Mouse (Mus musculus): Measurements from ENCODE around the gene Olfr714. TPM values are rescaled to one million over a fixed set of nuclear protein-coding genes. Genes with fewer than 3 reads are reported as not detected.

Olfr714 gene
- total and polyA plus RNA-seq, 3 experiments, result not detected

Other genes starting within 250 kb of the Olfr714 start
- gene Olfr702, start 237.1 kb upstream of the Olfr714 start, total RNA-seq (2012; rRNA removed), result not detected in 2 replicates
- gene Olfr702, start 237.1 kb upstream of the Olfr714 start, total RNA-seq (2014; rRNA removed), result not detected in 2 replicates
- not detected in 2 replicates for gene Olfr702, start 237.1 kb upstream of the Olfr714 start, polyA plus RNA-seq (2012; ENCODE audit: insufficient read length, low read depth)
- gene Olfr703, start 227.6 kb upstream of the Olfr714 start, total RNA-seq (2012; rRNA removed), result not detected in 2 replicates
- gene Olfr703, start 227.6 kb upstream of the Olfr714 start, total RNA-seq (2014; rRNA removed), result not detected in 2 replicates
- gene Olfr703, start 227.6 kb upstream of the Olfr714 start, polyA plus RNA-seq (2012; ENCODE audit: insufficient read length, low read depth), result not detected in 2 replicates
- gene Olfr704, start 207.8 kb upstream of the Olfr714 start, total RNA-seq (2012; rRNA removed), result not detected in 2 replicates
- gene Olfr704, start 207.8 kb upstream of the Olfr714 start, total RNA-seq (2014; rRNA removed), result not detected in 2 replicates
- gene Olfr704, start 207.8 kb upstream of the Olfr714 start, polyA plus RNA-seq (2012; ENCODE audit: insufficient read length, low read depth), result not detected in 2 replicates
- gene Olfr705, start 194.1 kb upstream of the Olfr714 start, total RNA-seq (2012; rRNA removed), result not detected in 2 replicates
- gene Olfr705, start 194.1 kb upstream of the Olfr714 start, total RNA-seq (2014; rRNA removed), result not detected in 2 replicates
- not detected in 2 replicates for gene Olfr705, start 194.1 kb upstream of the Olfr714 start, polyA plus RNA-seq (2012; ENCODE audit: insufficient read length, low read depth)
- gene Olfr706, start 182.8 kb upstream of the Olfr714 start, total RNA-seq (2012; rRNA removed), result not detected in 2 replicates
- not detected in 2 replicates for gene Olfr706, start 182.8 kb upstream of the Olfr714 start, total RNA-seq (2014; rRNA removed)
- not detected in 2 replicates for gene Olfr706, start 182.8 kb upstream of the Olfr714 start, polyA plus RNA-seq (2012; ENCODE audit: insufficient read length, low read depth)
- not detected in 2 replicates for gene Olfr707, start 169.7 kb upstream of the Olfr714 start, total RNA-seq (2012; rRNA removed)
- not detected in 2 replicates for gene Olfr707, start 169.7 kb upstream of the Olfr714 start, total RNA-seq (2014; rRNA removed)
- gene Olfr707, start 169.7 kb upstream of the Olfr714 start, polyA plus RNA-seq (2012; ENCODE audit: insufficient read length, low read depth), result not detected in 2 replicates
- gene Olfr1532-ps1, start 163.0 kb upstream of the Olfr714 start, total RNA-seq (2012; rRNA removed), result not detected in 2 replicates
- gene Olfr1532-ps1, start 163.0 kb upstream of the Olfr714 start, total RNA-seq (2014; rRNA removed), result not detected in 2 replicates
- gene Olfr1532-ps1, start 163.0 kb upstream of the Olfr714 start, polyA plus RNA-seq (2012; ENCODE audit: insufficient read length, low read depth), result not detected in 2 replicates
- not detected in 2 replicates for gene Olfr709-ps1, start 138.8 kb upstream of the Olfr714 start, total RNA-seq (2012; rRNA removed)
- gene Olfr709-ps1, start 138.8 kb upstream of the Olfr714 start, total RNA-seq (2014; rRNA removed), result not detected in 2 replicates
- gene Olfr709-ps1, start 138.8 kb upstream of the Olfr714 start, polyA plus RNA-seq (2012; ENCODE audit: insufficient read length, low read depth), result not detected in 2 replicates
- not detected in 2 replicates for gene Olfr710, start 122.7 kb upstream of the Olfr714 start, total RNA-seq (2012; rRNA removed)
- not detected in 2 replicates for gene Olfr710, start 122.7 kb upstream of the Olfr714 start, total RNA-seq (2014; rRNA removed)
- gene Olfr710, start 122.7 kb upstream of the Olfr714 start, polyA plus RNA-seq (2012; ENCODE audit: insufficient read length, low read depth), result not detected in 2 replicates
- not detected in 2 replicates for gene Olfr6, start 107.0 kb upstream of the Olfr714 start, total RNA-seq (2012; rRNA removed)
- gene Olfr6, start 107.0 kb upstream of the Olfr714 start, total RNA-seq (2014; rRNA removed), result not detected in 2 replicates
- gene Olfr6, start 107.0 kb upstream of the Olfr714 start, polyA plus RNA-seq (2012; ENCODE audit: insufficient read length, low read depth), result not detected in 2 replicates
- gene Olfr711, start 95.5 kb upstream of the Olfr714 start, total RNA-seq (2012; rRNA removed), result not detected in 2 replicates
- gene Olfr711, start 95.5 kb upstream of the Olfr714 start, total RNA-seq (2014; rRNA removed), result not detected in 2 replicates
- not detected in 2 replicates for gene Olfr711, start 95.5 kb upstream of the Olfr714 start, polyA plus RNA-seq (2012; ENCODE audit: insufficient read length, low read depth)
- not detected in 2 replicates for gene Olfr2, start 64.9 kb upstream of the Olfr714 start, total RNA-seq (2012; rRNA removed)
- gene Olfr2, start 64.9 kb upstream of the Olfr714 start, total RNA-seq (2014; rRNA removed), result not detected in 2 replicates
- gene Olfr2, start 64.9 kb upstream of the Olfr714 start, polyA plus RNA-seq (2012; ENCODE audit: insufficient read length, low read depth), result not detected in 2 replicates
- gene Olfr713, start 39.8 kb upstream of the Olfr714 start, total RNA-seq (2012; rRNA removed), result not detected in 2 replicates
- gene Olfr713, start 39.8 kb upstream of the Olfr714 start, total RNA-seq (2014; rRNA removed), result not detected in 2 replicates
- gene Olfr713, start 39.8 kb upstream of the Olfr714 start, polyA plus RNA-seq (2012; ENCODE audit: insufficient read length, low read depth), result not detected in 2 replicates
- gene Olfr17, start 22.2 kb downstream of the Olfr714 start, total RNA-seq (2012; rRNA removed), result not detected in 2 replicates
- gene Olfr17, start 22.2 kb downstream of the Olfr714 start, total RNA-seq (2014; rRNA removed), result not detected in 2 replicates
- gene Olfr17, start 22.2 kb downstream of the Olfr714 start, polyA plus RNA-seq (2012; ENCODE audit: insufficient read length, low read depth), result not detected in 2 replicates
- gene Olfr715b, start 39.4 kb downstream of the Olfr714 start, total RNA-seq (2012; rRNA removed), result not detected in 2 replicates
- gene Olfr715b, start 39.4 kb downstream of the Olfr714 start, total RNA-seq (2014; rRNA removed), result not detected in 2 replicates
- not detected in 2 replicates for gene Olfr715b, start 39.4 kb downstream of the Olfr714 start, polyA plus RNA-seq (2012; ENCODE audit: insufficient read length, low read depth)
- not detected in 2 replicates for gene Olfr715, start 60.1 kb downstream of the Olfr714 start, total RNA-seq (2012; rRNA removed)
- gene Olfr715, start 60.1 kb downstream of the Olfr714 start, total RNA-seq (2014; rRNA removed), result not detected in 2 replicates
- not detected in 2 replicates for gene Olfr715, start 60.1 kb downstream of the Olfr714 start, polyA plus RNA-seq (2012; ENCODE audit: insufficient read length, low read depth)
- not detected in 2 replicates for gene Olfr716, start 67.3 kb downstream of the Olfr714 start, total RNA-seq (2012; rRNA removed)
- not detected in 2 replicates for gene Olfr716, start 67.3 kb downstream of the Olfr714 start, total RNA-seq (2014; rRNA removed)
- not detected in 2 replicates for gene Olfr716, start 67.3 kb downstream of the Olfr714 start, polyA plus RNA-seq (2012; ENCODE audit: insufficient read length, low read depth)
- not detected in 2 replicates for gene Nlrp14, start 96.0 kb downstream of the Olfr714 start, total RNA-seq (2012; rRNA removed)
- gene Nlrp14, start 96.0 kb downstream of the Olfr714 start, total RNA-seq (2014; rRNA removed), result not detected in 2 replicates
- gene Nlrp14, start 96.0 kb downstream of the Olfr714 start, polyA plus RNA-seq (2012; ENCODE audit: insufficient read length, low read depth), result not detected in 2 replicates
- gene Rbmxl2, start 138.5 kb downstream of the Olfr714 start, total RNA-seq (2012; rRNA removed), result not detected in 2 replicates
- not detected in 2 replicates for gene Rbmxl2, start 138.5 kb downstream of the Olfr714 start, total RNA-seq (2014; rRNA removed)
- gene Rbmxl2, start 138.5 kb downstream of the Olfr714 start, polyA plus RNA-seq (2012; ENCODE audit: insufficient read length, low read depth), result not detected in 2 replicates

All from CH12.LX (cell line).